Mouse (Mus musculus) embryonic fibroblast, embryonic 13.5 days (primary cell): ENCODE data around the gene Igflr1. TPM values are rescaled to one million over a fixed set of nuclear protein-coding genes. Genes with fewer than 3 reads are reported as not detected.

ENCODE experiments used
- H3K27ac ChIP-seq: 2 replicates; pipeline ENCODE4 v1.5.1; 2012; ENCODE audit warnings: low read length, control low read depth, inconsistent platforms; ENCODE audit not compliant: insufficient read depth
- H3K4me1 ChIP-seq: 2 replicates; pipeline ENCODE4 v1.6.1; 2011; ENCODE audit warnings: low read length; ENCODE audit not compliant: control insufficient read depth, insufficient read depth
- H3K4me3 ChIP-seq: 2 replicates; pipeline ENCODE4 v1.5.1; 2011; ENCODE audit warnings: mild to moderate bottlenecking, control low read depth, low read length; ENCODE audit not compliant: insufficient read depth
- CTCF ChIP-seq: IDR thresholded peaks from 2 replicates; pipeline ENCODE4 v1.5.1; 2011; ENCODE audit warnings: mild to moderate bottlenecking, control low read depth, low read length, moderate library complexity, borderline replicate concordance; ENCODE audit not compliant: insufficient read depth
- POLR2A ChIP-seq: IDR thresholded peaks from 2 replicates; pipeline ENCODE4 v1.6.1; 2011; ENCODE audit warnings: low read depth, mild to moderate bottlenecking, control low read depth, low read length, moderate library complexity
- polyA plus RNA-seq: library from polyadenylated mRNA; stranded (reverse); fragments of >200 nt; gene quantifications from 2 replicates; pipeline ENCODE4 v1.2.4, GENCODE M21; 2011; ENCODE audit warnings: low read depth; ENCODE audit not compliant: missing spikeins, insufficient read length

Igflr1 gene
- polyA plus RNA-seq, 1 experiment, result not detected

GRCm38 (mm10) chr7:30593579-30594509, 28.6 kb downstream of the Igflr1 start:
- TF ChIP-seq POLR2A, result no peak
- TF ChIP-seq CTCF, result no peak
- Histone ChIP-seq H3K4me1 (no peaks in the 10 kb centered on the region), H3K4me3 (no peak overlapping the region), H3K27ac (no peak overlapping the region)

GRCm38 (mm10) chr7:30594510-30595024, 29.3 kb downstream of the Igflr1 start:
- no peak overlapping the region for H3K27ac ChIP-seq
- no peaks in the 10 kb centered on the region for H3K4me1 ChIP-seq
- no peak overlapping the region for H3K4me3 ChIP-seq
- no peak for TF ChIP-seq CTCF
- TF ChIP-seq POLR2A, result no peak

GRCm38 (mm10) chr7:30596093-30596492, 30.9 kb downstream of the Igflr1 start:
- Histone ChIP-seq H3K27ac (no peak overlapping the region), H3K4me3 (no peak overlapping the region), H3K4me1 (no peaks in the 10 kb centered on the region)
- TF ChIP-seq CTCF, result no peak
- TF ChIP-seq POLR2A, result no peak

GRCm38 (mm10) chr7:30596811-30597210, 31.6 kb downstream of the Igflr1 start:
- H3K4me1 ChIP-seq, result no peaks in the 10 kb centered on the region
- no peak overlapping the region for H3K4me3 ChIP-seq
- TF ChIP-seq CTCF (no peak), POLR2A (no peak)
- H3K27ac ChIP-seq, result no peak overlapping the region

GRCm38 (mm10) chr7:30598786-30599185, 33.6 kb downstream of the Igflr1 start, which contains the start of gene Zbtb32:
Gene Zbtb32 (minus strand): TSS chr7:30598909.
- Histone ChIP-seq H3K27ac (no peak within 1 kb of the TSS), H3K4me1 (no peaks in the 10 kb centered on the region), H3K4me3 (no peak within 1 kb of the TSS)
- no peak for TF ChIP-seq POLR2A
- TF ChIP-seq CTCF, result no peak

- no peak overlapping the region for H3K4me3 ChIP-seq
- no peaks in the 10 kb centered on the region for H3K4me1 ChIP-seq
- no peak overlapping the region for H3K27ac ChIP-seq
- no peak for TF ChIP-seq POLR2A
- no peak for TF ChIP-seq CTCF
Observed at GRCm38 (mm10) chr7:30599933-30600353, 34.7 kb downstream of the Igflr1 start.

GRCm38 (mm10) chr7:30600651-30601050, 35.4 kb downstream of the Igflr1 start:
- Histone ChIP-seq H3K4me3 (no peak overlapping the region), H3K27ac (no peak overlapping the region), H3K4me1 (no peaks in the 10 kb centered on the region)
- TF ChIP-seq POLR2A, result no peak
- no peak for TF ChIP-seq CTCF

- Histone ChIP-seq H3K27ac (no peak overlapping the region), H3K4me1 (no peaks in the 10 kb centered on the region), H3K4me3 (no peak overlapping the region)
- TF ChIP-seq CTCF, result no peak
- no peak for TF ChIP-seq POLR2A
Observed at GRCm38 (mm10) chr7:30602583-30602982, 37.4 kb downstream of the Igflr1 start.

- no peak overlapping the region for H3K4me3 ChIP-seq
- H3K4me1 ChIP-seq, result no peaks in the 10 kb centered on the region
- TF ChIP-seq CTCF (no peak), POLR2A (no peak)
- H3K27ac ChIP-seq, result no peak overlapping the region
Observed at GRCm38 (mm10) chr7:30604424-30604823, 39.2 kb downstream of the Igflr1 start.

- H3K4me3 ChIP-seq, result no peak overlapping the region
- TF ChIP-seq POLR2A (no peak), CTCF (no peak)
- no peak overlapping the region for H3K27ac ChIP-seq
- no peaks in the 10 kb centered on the region for H3K4me1 ChIP-seq
Observed at GRCm38 (mm10) chr7:30604944-30605343, 39.7 kb downstream of the Igflr1 start.
